Comparison of ENCODE assay signal across 1 mouse cellular context in genomic region chr2:167529935-167530513, GRCm38 (mm10).
TF ChIP-seq lines count a peak whose summit lies in the region.

No protein-coding gene starts in this region.

TF ChIP-seq in ES-E14, 5 proteins besides CTCF, POLR2A, EP300 and RAD21:
- TF ChIP-seq ZC3H11A (IDR thresholded peaks at IDR 0.05; ENCODE audit: borderline replicate concordance, low read depth, low read length), result no peak
- peak; percentile 78; the same call in 1 of the 2 replicates for TF ChIP-seq ZNF384 (IDR thresholded peaks at IDR 0.05; ENCODE audit: low read depth, low read length)
TF ChIP-seq in ES-E14: peak in this region for 1.
